Mouse (Mus musculus) small intestine, adult 2 months (tissue): Measurements from ENCODE around the gene Akap5.

Source experiments
- CTCF ChIP-seq: fragments of 200-500 bp; IDR thresholded peaks from 2 replicates; pipeline ENCODE4 v1.5.1; 2012; ENCODE audit warnings: low read depth, mild to moderate bottlenecking, control low read depth, inconsistent platforms, low read length, moderate library complexity, mixed read lengths; ENCODE audit not compliant: insufficient replicate concordance, insufficient read length; ENCODE audit errors: extremely low read depth
- POLR2A ChIP-seq: fragments of 200-500 bp; IDR thresholded peaks from 2 replicates; pipeline ENCODE4 v1.6.1; 2012; ENCODE audit warnings: low read depth, mild to moderate bottlenecking, control low read depth, inconsistent platforms, low read length, moderate library complexity

- TF ChIP-seq CTCF (no peak), POLR2A (no peak)
Measured at GRCm38 (mm10) chr12:76280556-76280955, 44.1 kb upstream of the Akap5 start.
